Mouse (Mus musculus) spleen, adult 18-20 months (tissue): ENCODE results near the gene Mrpl48.

Source experiments
- DNase-seq, 2 experiments: peaks; one replicate each; pipeline ENCODE4 v3.0.0; 2022; ENCODE audit warnings: mixed read lengths in 2 of 2

The Mrpl48 gene

GRCm38 (mm10) chr7:100530766-100531165, 77.3 kb downstream of the Mrpl48 start:
- no peak for DNase-seq

DNA sequence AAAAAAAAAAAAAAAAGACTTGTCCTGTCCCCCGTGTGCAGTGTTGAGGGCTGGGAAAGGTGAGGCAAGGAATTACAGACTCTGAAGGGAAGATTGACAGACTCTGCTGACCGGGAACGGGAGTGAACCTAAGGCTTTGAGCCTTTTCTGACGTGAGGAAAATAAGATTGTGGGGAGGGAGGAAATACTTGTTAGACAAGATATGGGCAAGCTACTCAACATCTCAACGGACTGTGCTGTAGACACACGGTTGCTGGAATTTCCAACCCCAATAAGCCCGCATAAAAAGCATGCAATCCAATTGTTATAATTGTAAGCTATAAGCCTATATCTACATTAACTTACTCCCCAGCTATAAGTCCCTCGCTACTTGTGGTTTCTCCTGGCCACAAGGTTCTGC, 83.4 kb downstream of the Mrpl48 start:
- DNase-seq, result no peak

GRCm38 (mm10) chr7:100522222-100522621, 85.9 kb downstream of the Mrpl48 start:
- no peak for DNase-seq

- DNase-seq, result peak; percentile 57 to 82
Measured at GRCm38 (mm10) chr7:100520663-100521285, 87.3 kb downstream of the Mrpl48 start.

GRCm38 (mm10) chr7:100520204-100520603, 87.9 kb downstream of the Mrpl48 start:
- DNase-seq, result no peak

DNA sequence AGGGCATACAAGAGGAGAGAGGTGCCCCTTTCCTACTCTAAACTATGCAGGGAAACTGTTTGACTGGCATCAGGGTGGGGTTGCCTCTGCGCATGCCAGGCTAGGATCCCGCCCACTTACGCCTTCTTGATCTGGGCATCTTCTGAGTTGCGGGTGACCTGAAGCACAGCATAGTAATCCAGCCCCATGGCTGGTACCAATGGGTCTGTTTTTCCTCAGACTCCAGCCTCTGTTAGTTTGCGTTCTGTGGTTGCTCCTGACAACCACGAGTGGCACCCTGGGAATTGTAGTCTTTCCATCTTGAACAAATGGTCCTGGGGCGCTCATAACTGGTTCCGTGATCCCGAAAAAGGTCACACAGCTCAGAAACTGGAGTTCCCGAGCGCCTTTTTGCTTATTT, 93.5 kb downstream of the Mrpl48 start, which contains the start of gene Dnajb13:
Gene Dnajb13 (minus strand): TSS at position 388 of the 400 bp plus-strand sequence.
- DNase-seq, result no peak

- no peak for DNase-seq
Measured at GRCm38 (mm10) chr7:100511602-100512001, 96.5 kb downstream of the Mrpl48 start.

DNA sequence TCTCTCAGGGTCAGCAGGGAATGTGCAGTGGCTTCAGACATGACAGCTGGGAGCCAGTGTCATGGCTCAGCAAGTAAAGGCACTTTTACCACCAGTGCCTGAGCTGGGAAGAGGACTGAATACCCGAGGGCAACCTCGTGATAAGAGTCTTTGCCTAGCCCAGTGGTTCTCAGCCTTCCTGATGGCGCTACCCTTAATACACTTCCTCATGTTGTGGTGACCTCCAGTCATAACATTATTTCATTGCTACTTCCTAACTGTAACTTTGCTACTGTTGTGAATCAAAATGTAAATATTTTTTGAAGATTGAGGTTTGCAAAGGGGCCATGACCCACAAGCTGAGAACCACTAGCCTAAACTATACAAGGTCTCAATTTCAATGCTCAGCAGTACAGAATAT, 99.4 kb downstream of the Mrpl48 start:
- no peak for DNase-seq

- DNase-seq, result no peak
Measured at GRCm38 (mm10) chr7:100506494-100506893, 101.6 kb downstream of the Mrpl48 start.

DNA sequence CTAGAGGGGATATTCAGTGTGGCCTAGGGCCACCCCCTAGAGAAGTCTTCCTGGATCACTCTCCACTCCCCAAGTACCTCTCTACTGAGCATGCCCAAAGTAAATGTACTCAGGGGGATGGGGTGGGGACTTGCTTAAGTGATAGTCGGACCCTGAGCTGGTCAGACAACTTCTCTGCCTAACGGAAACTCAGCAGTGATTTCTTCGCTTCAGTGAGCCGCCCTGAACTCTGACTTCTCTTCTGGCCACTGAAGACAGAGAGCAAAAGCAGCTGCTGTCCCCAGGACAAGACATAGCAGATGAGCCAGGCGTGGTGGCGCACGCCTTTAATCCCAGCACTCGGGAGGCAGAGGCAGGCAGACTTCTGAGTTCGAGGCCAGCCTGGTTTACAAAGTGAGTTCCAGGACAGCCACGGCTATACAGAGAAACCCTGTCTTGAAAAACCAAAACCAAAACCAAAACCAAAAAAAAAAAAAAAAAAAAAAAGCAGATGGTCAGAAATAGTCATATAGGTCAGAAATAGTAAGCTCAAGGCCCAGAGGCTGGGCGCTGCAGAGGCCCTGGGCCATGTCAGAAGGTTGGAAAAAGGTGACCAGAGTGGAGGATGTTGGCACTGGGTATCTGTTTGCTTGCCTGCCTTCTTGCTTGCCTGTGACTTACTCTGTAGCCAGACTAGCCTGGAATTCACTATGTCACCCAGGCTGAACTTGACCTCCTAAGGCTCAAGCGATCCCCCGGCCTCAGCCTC, 103.2 kb downstream of the Mrpl48 start:
- DNase-seq, result peak in 1 of 2 experiments; percentile 25

DNA sequence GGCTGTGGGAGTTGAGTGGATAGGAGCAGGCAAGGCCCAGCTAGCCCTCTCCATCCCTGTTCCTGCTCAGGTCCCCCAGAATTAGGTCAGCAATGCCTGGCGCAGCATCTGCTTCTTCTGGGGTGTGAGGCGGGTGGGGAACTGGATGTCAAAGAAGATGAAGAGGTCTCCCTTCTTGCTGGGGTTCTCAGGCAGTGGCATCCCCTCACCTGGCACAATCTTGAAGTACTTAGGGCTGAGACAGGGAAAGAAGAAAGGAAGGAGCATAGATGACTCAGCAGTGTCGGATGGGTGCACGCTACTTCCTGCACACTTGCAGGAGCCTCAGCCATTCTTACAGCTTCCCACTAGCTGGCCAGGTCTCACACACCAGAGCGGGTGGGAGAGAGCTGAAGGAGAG, 105.0 kb downstream of the Mrpl48 start:
- DNase-seq, result peak in 1 of 2 experiments; percentile 24

GRCm38 (mm10) chr7:100502374-100502922, 105.7 kb downstream of the Mrpl48 start:
- DNase-seq, result peak in 1 of 2 experiments; percentile 26

GRCm38 (mm10) chr7:100501844-100502373, 106.2 kb downstream of the Mrpl48 start:
- DNase-seq, result no peak

GRCm38 (mm10) chr7:100501027-100501843, 106.9 kb downstream of the Mrpl48 start:
- DNase-seq, result peak; percentile 19 to 42

GRCm38 (mm10) chr7:100500276-100500977, 107.7 kb downstream of the Mrpl48 start:
- peak; percentile 34 to 40 for DNase-seq

DNA sequence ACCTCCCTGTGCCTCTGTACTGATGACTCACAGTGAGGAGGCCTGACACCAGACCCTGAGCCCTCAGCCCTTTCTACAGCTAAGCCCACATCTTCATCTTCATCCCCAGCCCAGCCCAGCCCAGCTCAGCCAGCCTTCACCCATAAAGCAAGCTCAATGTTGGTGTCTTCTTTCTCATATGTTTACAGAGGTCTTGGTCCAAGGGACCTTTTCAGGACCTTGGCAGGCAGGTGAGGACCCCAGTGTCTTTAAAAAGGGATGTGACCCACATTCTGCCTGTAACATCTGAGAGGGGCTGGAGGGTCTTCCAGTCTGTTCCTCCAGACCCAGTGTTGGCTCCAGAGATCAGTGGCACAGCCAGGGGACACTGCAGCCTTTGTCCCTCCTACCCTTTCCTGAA, 108.6 kb downstream of the Mrpl48 start:
- DNase-seq, result no peak

DNA sequence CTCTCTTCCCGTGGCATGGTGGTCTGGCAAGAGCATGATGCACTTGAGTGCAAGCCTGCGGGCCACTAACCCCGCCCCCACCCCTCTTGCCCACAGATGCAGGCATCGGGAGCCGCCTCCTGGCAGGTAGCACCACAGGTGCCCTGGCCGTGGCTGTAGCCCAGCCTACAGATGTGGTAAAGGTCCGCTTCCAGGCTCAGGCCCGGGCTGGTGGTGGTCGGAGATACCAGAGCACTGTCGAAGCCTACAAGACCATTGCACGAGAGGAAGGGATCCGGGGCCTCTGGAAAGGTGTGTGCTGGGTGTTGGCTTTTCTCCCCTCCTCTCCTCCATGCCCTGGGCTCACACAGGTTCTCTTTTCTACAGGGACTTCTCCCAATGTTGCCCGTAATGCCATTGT, 110.1 kb downstream of the Mrpl48 start:
- DNase-seq, result peak in 1 of 2 experiments; percentile 12

GRCm38 (mm10) chr7:100497402-100497801, 110.7 kb downstream of the Mrpl48 start:
- no peak for DNase-seq

DNA sequence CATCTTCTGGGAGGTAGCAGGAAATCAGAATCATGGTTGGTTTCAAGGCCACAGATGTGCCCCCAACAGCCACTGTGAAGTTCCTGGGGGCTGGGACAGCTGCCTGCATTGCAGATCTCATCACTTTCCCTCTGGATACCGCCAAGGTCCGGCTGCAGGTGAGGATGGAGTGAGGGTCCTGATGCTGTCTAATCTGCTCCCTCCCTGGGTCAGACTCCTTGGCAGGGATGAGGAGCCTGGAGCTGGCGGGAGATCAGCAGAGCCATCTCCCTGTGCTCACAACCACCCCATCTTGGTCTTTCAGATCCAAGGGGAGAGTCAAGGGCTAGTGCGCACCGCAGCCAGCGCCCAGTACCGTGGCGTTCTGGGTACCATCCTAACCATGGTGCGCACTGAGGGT, 111.3 kb downstream of the Mrpl48 start:
- DNase-seq, result peak; percentile 9 to 10

- DNase-seq, result no peak
Measured at GRCm38 (mm10) chr7:100496371-100496770, 111.7 kb downstream of the Mrpl48 start.
